Comparison of ENCODE assay signal across 8 mouse cellular contexts in genomic region chr2:163800832-163801231, GRCm38 (mm10). TPM values are rescaled to one million over a fixed set of nuclear protein-coding genes. Genes with fewer than 3 reads are reported as not detected.
DNase-seq lines count a peak whose midpoint lies in the region; ATAC-seq and TF ChIP-seq lines count a peak whose summit lies in the region.
"Had no signal": no experiment of that assay in that cellular context is flagged by ENCODE, and none has a peak within 500 bp of the region (broad histone marks: within the 10 kb centered on the region; RNA-seq: fewer than 3 reads in every experiment).

No protein-coding gene starts in this region.

- no peak overlapping the region for H3K4me3 ChIP-seq in testis, adult 2 months (ENCODE audit: control insufficient read depth, low read depth, low read length)
- no peak overlapping the region for H3K4me3 ChIP-seq in hindbrain, postnatal 0 days (ENCODE audit: low read length)

- no peak for TF ChIP-seq POLR2A in testis, adult 2 months (IDR thresholded peaks at IDR 0.05; ENCODE audit: control insufficient read depth, low read depth, low read length)

- H3K9me3 ChIP-seq in hindbrain, postnatal 0 days (ENCODE audit: low read length) = no peaks in the 10 kb centered on the region

- H3K4me1 ChIP-seq in testis, adult 2 months (ENCODE audit: control insufficient read depth, insufficient read depth, low read length) = 0 out of 2 replicates have a peak, but pooled peaks cover 2% of the 10 kb centered on the region
- 0 out of 2 replicates have a peak, but pooled peaks cover 4% of the 10 kb centered on the region for H3K4me1 ChIP-seq in hindbrain, postnatal 0 days (ENCODE audit: insufficient read depth, low read length)

- H3K27me3 ChIP-seq in testis, adult 2 months (ENCODE audit: control insufficient read depth, insufficient read depth, low read length) = no peaks in the 10 kb centered on the region
- no peaks in the 10 kb centered on the region for H3K27me3 ChIP-seq in hindbrain, postnatal 0 days (ENCODE audit: insufficient read depth, low read length)

- no peak overlapping the region for H3K9ac ChIP-seq in hindbrain, postnatal 0 days (replicated peaks; ENCODE audit: low read length)

- 19% methylated on average over 3 of the region's 3 CpGs for WGBS in hindbrain, postnatal 0 days

- intact Hi-C loops in heart, postnatal 36 days (cut with DNase I) = no loop called here

- peak; percentile 63 for DNase-seq in ovary, postnatal 36 days (ENCODE audit: low spot score)
- DNase-seq in ovary, postnatal 14 days (ENCODE audit: low spot score) = no peak
- DNase-seq in adrenal gland, postnatal 10 days = peak; percentile 54
- DNase-seq in heart, postnatal 36 days = peak; percentile 35 to 36
- no peak for DNase-seq in cerebellum, postnatal 36 days
- DNase-seq in hindbrain, postnatal 0 days (ENCODE audit: low spot score) = no peak

- no peak for TF ChIP-seq CTCF in testis, adult 2 months (IDR thresholded peaks at IDR 0.05; ENCODE audit: control insufficient read depth, insufficient read depth, insufficient replicate concordance, low read depth, low read length)
- TF ChIP-seq CTCF in hindbrain, postnatal 0 days (IDR thresholded peaks at IDR 0.05; ENCODE audit: low read depth) = no peak

- peak overlapping the region; percentile 46; the same call in 1 of the 2 replicates for H3K27ac ChIP-seq in testis, adult 2 months (ENCODE audit: control insufficient read depth, insufficient read depth, low read depth, low read length)
- no peak overlapping the region for H3K27ac ChIP-seq in hindbrain, postnatal 0 days

- H3K36me3 ChIP-seq in testis, adult 2 months (ENCODE audit: control insufficient read depth, insufficient read depth, low read length) = no peaks in the 10 kb centered on the region
- no peaks in the 10 kb centered on the region for H3K36me3 ChIP-seq in hindbrain, postnatal 0 days (ENCODE audit: insufficient read depth, low read length)

- ATAC-seq in hindbrain, postnatal 0 days = no peak

- H3K4me2 ChIP-seq in hindbrain, postnatal 0 days (ENCODE audit: low read depth, low read length) = no peak overlapping the region

RNA-seq across cellular contexts. Expression of gene Ccn5, which starts 19.8 kb away (rescaled TPM):
- under 1 TPM in 1 of 2 experiments, not detected in 1; 0.69 TPM for total RNA-seq in adrenal gland, postnatal 10 days (2021)
- total RNA-seq in heart, postnatal 36 days (2021) = 1 to 10 TPM; 1.5 to 2.0 TPM
- 4.9 and 5.1 TPM in 2 replicates for polyA plus RNA-seq in testis, adult 2 months (2012; rRNA removed)
- 0.58 TPM in 1 of 2 replicates, not detected in the other for total RNA-seq in hindbrain, postnatal 0 days (2014; rRNA removed)
- 0.20 and 0.33 TPM in 2 replicates for polyA plus RNA-seq in hindbrain, postnatal 0 days (2015; fragmentation: Nextera tagmentation; extraction: Ambion mirVana)

RNA-seq across cellular contexts. Expression of gene Ada, which starts 50.8 kb away (rescaled TPM):
- 1 to 10 TPM; 3.8 to 4.0 TPM for total RNA-seq in adrenal gland, postnatal 10 days (2021)
- total RNA-seq in heart, postnatal 36 days (2021) = under 1 TPM; 0.60 to 0.64 TPM
- 2.9 and 4.8 TPM in 2 replicates for polyA plus RNA-seq in testis, adult 2 months (2012; rRNA removed)
- 2.2 and 3.4 TPM in 2 replicates for total RNA-seq in hindbrain, postnatal 0 days (2014; rRNA removed)
- polyA plus RNA-seq in hindbrain, postnatal 0 days (2015; fragmentation: Nextera tagmentation; extraction: Ambion mirVana) = 3.2 and 3.4 TPM in 2 replicates

RNA-seq across cellular contexts. Expression of gene Kcnk15, which starts 52.6 kb away (rescaled TPM):
- not detected for total RNA-seq in adrenal gland, postnatal 10 days (2021)
- not detected for total RNA-seq in heart, postnatal 36 days (2021)
- not detected in 2 replicates for polyA plus RNA-seq in testis, adult 2 months (2012; rRNA removed)
- total RNA-seq in hindbrain, postnatal 0 days (2014; rRNA removed) = 0.58 and 2.4 TPM in 2 replicates
- polyA plus RNA-seq in hindbrain, postnatal 0 days (2015; fragmentation: Nextera tagmentation; extraction: Ambion mirVana) = 0.23 and 0.40 TPM in 2 replicates
- polyA plus RNA-seq: large intestine, adult 2 months had no signal

Comparison
In these comparisons a context has a peak if more than half of its experiments do, and no peak if none do; other contexts are left out.
1. DNase-seq: peak in ovary, postnatal 36 days (single experiment), adrenal gland, postnatal 10 days (single experiment) and heart, postnatal 36 days (2 of 2); none in ovary, postnatal 14 days (single experiment), cerebellum, postnatal 36 days (0 of 2) and hindbrain, postnatal 0 days (single experiment).